Mouse (Mus musculus): ENCODE results near the gene Gfi1.

DNA sequence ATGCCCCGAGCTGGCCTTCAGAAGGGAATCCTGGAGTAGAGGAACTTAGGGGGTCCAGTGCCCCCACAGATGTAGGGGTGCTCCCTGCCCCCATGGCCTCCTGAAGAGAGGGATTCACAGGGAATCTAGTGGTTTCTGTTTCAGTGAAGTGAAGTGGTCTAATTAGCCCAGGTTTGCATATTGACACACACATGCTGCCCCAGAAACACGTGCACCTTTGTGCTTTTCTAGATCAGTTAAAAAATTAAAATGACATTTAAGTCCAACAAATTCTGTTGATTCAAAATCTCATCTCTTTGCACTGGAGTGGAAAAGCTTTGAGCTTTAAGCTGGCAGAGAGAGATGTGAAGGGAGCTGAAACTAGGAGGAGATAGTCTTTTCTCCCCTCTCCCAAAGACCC is 6.0 kb upstream of the Gfi1 start:
- TF ChIP-seq CTCF (IDR thresholded peaks at IDR 0.05) (no peak), EP300 (IDR thresholded peaks at IDR 0.05) (no peak)
